In genomic region chr2:155293382-155293781, GRCm38 (mm10) we compare ENCODE assay signal across 14 mouse cellular contexts. TPM values are rescaled to one million over a fixed set of nuclear protein-coding genes. Genes with fewer than 3 reads are reported as not detected.
DNase-seq lines count a peak whose midpoint lies in the region; ATAC-seq and TF ChIP-seq lines count a peak whose summit lies in the region.
"Had no signal": no experiment of that assay in that cellular context is flagged by ENCODE, and none has a peak within 500 bp of the region (broad histone marks: within the 10 kb centered on the region; RNA-seq: fewer than 3 reads in every experiment).

No protein-coding gene starts in this region.

- H3K4me2 ChIP-seq in heart, embryonic 16.5 days (ENCODE audit: low read depth, low read length), result no peak overlapping the region
- H3K4me2 ChIP-seq: forebrain, embryonic 12.5 days; hindbrain, embryonic 13.5 days had no signal

- H3K27ac ChIP-seq in cerebellum, adult 2 months (ENCODE audit: insufficient read depth, low read length), result peak overlapping the region; percentile 9; the same call in 1 of the 2 replicates
- peak overlapping the region; percentile 59 for H3K27ac ChIP-seq in heart, embryonic 16.5 days (ENCODE audit: low read length)
- H3K27ac ChIP-seq in hindbrain, embryonic 10.5 days, result no peak overlapping the region
- H3K27ac ChIP-seq: forebrain, embryonic 12.5 days; hindbrain, embryonic 13.5 days; midbrain, embryonic 10.5 days had no signal

- TF ChIP-seq CTCF in cerebellum, adult 2 months (IDR thresholded peaks at IDR 0.05; ENCODE audit: borderline replicate concordance, insufficient read depth, low read depth, low read length), result peak; percentile 24; the same call in 1 of the 2 replicates

- no peaks in the 10 kb centered on the region for H3K9me3 ChIP-seq in heart, embryonic 16.5 days (replicated peaks; ENCODE audit: control insufficient read depth, low read length)
- H3K9me3 ChIP-seq in hindbrain, embryonic 10.5 days, result no peaks in the 10 kb centered on the region
- H3K9me3 ChIP-seq: forebrain, embryonic 12.5 days; hindbrain, embryonic 13.5 days; midbrain, embryonic 10.5 days had no signal

- ATAC-seq in heart, embryonic 16.5 days (replicated peaks; ENCODE audit: extremely low read depth, insufficient read depth, low FRiP score), result peak; percentile 69

- no peak overlapping the region for H3K9ac ChIP-seq in heart, embryonic 16.5 days (ENCODE audit: low read length)
- H3K9ac ChIP-seq: forebrain, embryonic 12.5 days; hindbrain, embryonic 13.5 days had no signal

- no peak for TF ChIP-seq POLR2A in cerebellum, adult 2 months (IDR thresholded peaks at IDR 0.05; ENCODE audit: borderline replicate concordance, insufficient read depth, low read length)

- no peaks in the 10 kb centered on the region for H3K27me3 ChIP-seq in cerebellum, adult 2 months (ENCODE audit: control insufficient read depth, insufficient read depth, low read length)
- no peaks in the 10 kb centered on the region for H3K27me3 ChIP-seq in heart, embryonic 16.5 days (ENCODE audit: control insufficient read depth, insufficient read depth, low read length)
- H3K27me3 ChIP-seq in hindbrain, embryonic 10.5 days (ENCODE audit: insufficient read depth, poor library complexity, severe bottlenecking), result no peaks in the 10 kb centered on the region
- H3K27me3 ChIP-seq: forebrain, embryonic 12.5 days; hindbrain, embryonic 13.5 days had no signal

- WGBS in cerebellum, adult 2 months, result 14% methylated on average over 2 of the region's 2 CpGs
- WGBS in heart, embryonic 16.5 days, result 54% methylated on average over 2 of the region's 2 CpGs
- WGBS in hindbrain, embryonic 10.5 days, result 94% methylated on average over 2 of the region's 2 CpGs

- peaks cover 39% of the 10 kb centered on the region for H3K36me3 ChIP-seq in heart, embryonic 16.5 days (ENCODE audit: control insufficient read depth, insufficient read depth)
- H3K36me3 ChIP-seq in hindbrain, embryonic 10.5 days, result peaks cover 99% of the 10 kb centered on the region

- H3K4me3 ChIP-seq in cerebellum, adult 2 months (replicated peaks; ENCODE audit: insufficient read depth, low read depth, low read length), result no peak overlapping the region
- H3K4me3 ChIP-seq in heart, embryonic 16.5 days (ENCODE audit: low read length), result no peak overlapping the region
- H3K4me3 ChIP-seq in hindbrain, embryonic 10.5 days, result no peak overlapping the region
- H3K4me3 ChIP-seq: forebrain, embryonic 12.5 days; hindbrain, embryonic 13.5 days; midbrain, embryonic 10.5 days had no signal

- peak; percentile 67 for DNase-seq in cerebellum, adult 11-12 months
- DNase-seq in cerebellum, postnatal 4 days (ENCODE audit: low spot score in 2 of 2), result no peak
- peak; percentile 52 for DNase-seq in 3T3-L1 (ENCODE audit: low read depth, low spot score)
- DNase-seq in cerebellum, adult 2 months, result peak; percentile 44 to 73
- no peak for DNase-seq in right cerebral cortex, postnatal 10 days (ENCODE audit: low spot score in 2 of 2)
- no peak for DNase-seq in hindbrain, embryonic 10.5 days (ENCODE audit: low spot score)
- no peak for DNase-seq in embryo, embryonic 11 days
- DNase-seq: kidney, postnatal 36 days; lung, adult 2 months; thymus, adult 18-20 months had no signal

- H3K4me1 ChIP-seq in cerebellum, adult 2 months (ENCODE audit: control insufficient read depth, insufficient read depth, low read length), result peaks cover 9% of the 10 kb centered on the region
- H3K4me1 ChIP-seq in heart, embryonic 16.5 days (ENCODE audit: control insufficient read depth, insufficient read depth, low read length), result peaks cover 7% of the 10 kb centered on the region
- H3K4me1 ChIP-seq in hindbrain, embryonic 10.5 days (replicated peaks), result no peaks in the 10 kb centered on the region
- H3K4me1 ChIP-seq: forebrain, embryonic 12.5 days; hindbrain, embryonic 13.5 days; midbrain, embryonic 10.5 days had no signal

RNA-seq across cellular contexts. Expression of gene Map1lc3a, which starts 17.3 kb away (rescaled TPM):
- 407 and 443 TPM in 2 replicates for polyA plus RNA-seq in cerebellum, adult 2 months (2012; rRNA removed)
- polyA plus RNA-seq in heart, embryonic 16.5 days (2015; fragmentation: Nextera tagmentation; extraction: Ambion mirVana), result 427 and 460 TPM in 2 replicates
- 123 and 212 TPM in 2 replicates for polyA plus RNA-seq in hindbrain, embryonic 10.5 days (2016; fragmentation: Nextera tagmentation; extraction: Ambion mirVana)

RNA-seq across cellular contexts. Expression of gene Dynlrb1, which starts 57.0 kb away (rescaled TPM):
- polyA plus RNA-seq in cerebellum, adult 2 months (2012; rRNA removed), result 775 and 836 TPM in 2 replicates
- 401 and 410 TPM in 2 replicates for polyA plus RNA-seq in heart, embryonic 16.5 days (2015; fragmentation: Nextera tagmentation; extraction: Ambion mirVana)
- polyA plus RNA-seq in hindbrain, embryonic 10.5 days (2016; fragmentation: Nextera tagmentation; extraction: Ambion mirVana), result 425 and 519 TPM in 2 replicates

Comparison
In these comparisons a context has a peak if more than half of its experiments do, and no peak if none do; other contexts are left out.
1. DNase-seq: peak in cerebellum, adult 11-12 months (single experiment), 3T3-L1 (single experiment) and cerebellum, adult 2 months (2 of 2); none in cerebellum, postnatal 4 days (0 of 2), right cerebral cortex, postnatal 10 days (0 of 2), hindbrain, embryonic 10.5 days (single experiment) and embryo, embryonic 11 days (single experiment).